Mouse (Mus musculus) E14TG2a.4 (cell line): ENCODE data around the gene Fuca2.
A peak's percentile ranks its signal among the peaks of the same experiment; 100 is the strongest.
"Not testable (repeated sequence)": the region's sequence is repeated elsewhere in the genome, so short reads cannot be mapped to it uniquely, and the experiment has no call there.

ENCODE experiments used
- H3K27me3 ChIP-seq: 2 replicates; pipeline ENCODE4 v1.6.1; 2014; ENCODE audit warnings: low read length, control low read depth; ENCODE audit not compliant: insufficient read depth
- H3K36me3 ChIP-seq: 2 replicates; pipeline ENCODE4 v1.6.1; 2014; ENCODE audit warnings: low read length, control low read depth; ENCODE audit not compliant: insufficient read depth
- H3K4me1 ChIP-seq: replicated peaks from 2 replicates; pipeline ENCODE4 v1.6.1; 2014; ENCODE audit warnings: low read depth, low read length, control low read depth
- H3K4me3 ChIP-seq: replicated peaks from 2 replicates; pipeline ENCODE4 v1.5.1; 2014; ENCODE audit warnings: mild to moderate bottlenecking, low read length
- H3K9me3 ChIP-seq: 2 replicates; pipeline ENCODE4 v1.6.1; 2014; ENCODE audit warnings: low read length, control low read depth
- CTCF ChIP-seq: conservative IDR thresholded peaks from 2 replicates; pipeline ENCODE4 v1.5.1; 2014; ENCODE audit warnings: low read length
- NANOG ChIP-seq: IDR thresholded peaks from 2 replicates; pipeline ENCODE4 v1.6.1; 2014; ENCODE audit warnings: borderline replicate concordance, low read length, mixed read lengths
- POU5F1 ChIP-seq: IDR thresholded peaks from 2 replicates; pipeline ENCODE4 v1.6.1; 2014; ENCODE audit warnings: low read length, borderline replicate concordance

The Fuca2 gene

DNA sequence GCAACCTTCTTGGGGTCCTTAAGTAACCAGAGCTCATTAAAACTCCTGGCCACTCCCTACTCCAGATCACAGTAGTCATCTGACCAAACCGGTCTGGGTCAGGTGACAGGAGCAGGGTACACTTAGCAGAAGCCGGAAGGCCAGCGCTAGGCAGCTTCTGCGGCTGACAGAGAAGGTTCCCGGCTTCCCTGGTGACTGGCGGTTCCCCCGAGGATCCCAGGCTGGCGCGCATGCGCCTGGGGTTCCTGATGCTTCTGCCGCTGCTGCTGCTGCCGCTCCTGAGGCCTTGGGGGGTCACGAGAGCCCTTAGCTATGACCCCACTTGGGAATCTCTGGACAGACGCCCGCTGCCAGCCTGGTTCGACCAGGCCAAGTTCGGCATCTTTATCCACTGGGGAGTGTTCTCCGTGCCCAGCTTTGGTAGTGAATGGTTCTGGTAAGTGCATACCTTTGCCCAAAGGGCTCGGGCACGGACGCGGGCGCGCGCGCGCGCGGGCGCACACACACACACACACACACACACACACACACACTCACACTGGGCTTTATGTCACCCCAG, 1.7 kb downstream of the Fuca2 start:
- TF ChIP-seq CTCF: no peak
- peak overlapping the region; percentile 78 for H3K4me3 ChIP-seq
- H3K9me3 ChIP-seq: no peaks in the 10 kb centered on the region
- peaks cover 14% of the 10 kb centered on the region for H3K27me3 ChIP-seq
- H3K36me3 ChIP-seq: no peaks in the 10 kb centered on the region
- peaks cover 8% of the 10 kb centered on the region for H3K4me1 ChIP-seq

DNA sequence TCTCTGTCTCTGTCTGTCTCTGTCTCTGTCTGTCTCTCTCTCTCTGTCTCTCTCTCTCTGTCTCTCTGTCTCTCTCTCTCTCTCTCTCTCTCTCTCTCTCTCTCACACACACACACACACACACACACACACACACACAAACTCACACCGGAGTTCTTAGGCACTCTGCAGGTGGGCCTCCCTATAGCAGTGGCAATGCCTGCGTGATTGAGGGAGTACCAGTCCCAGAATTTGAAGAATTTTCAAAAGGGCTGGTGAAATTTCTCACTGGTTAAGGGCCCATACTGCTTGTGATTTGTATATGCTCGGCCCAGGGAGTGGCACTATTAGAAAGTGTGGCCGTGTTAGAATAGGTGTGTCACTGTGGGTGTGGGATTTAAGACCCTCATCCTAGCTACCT, 2.2 kb downstream of the Fuca2 start:
- not testable (repeated sequence) for H3K4me1 ChIP-seq

DNA sequence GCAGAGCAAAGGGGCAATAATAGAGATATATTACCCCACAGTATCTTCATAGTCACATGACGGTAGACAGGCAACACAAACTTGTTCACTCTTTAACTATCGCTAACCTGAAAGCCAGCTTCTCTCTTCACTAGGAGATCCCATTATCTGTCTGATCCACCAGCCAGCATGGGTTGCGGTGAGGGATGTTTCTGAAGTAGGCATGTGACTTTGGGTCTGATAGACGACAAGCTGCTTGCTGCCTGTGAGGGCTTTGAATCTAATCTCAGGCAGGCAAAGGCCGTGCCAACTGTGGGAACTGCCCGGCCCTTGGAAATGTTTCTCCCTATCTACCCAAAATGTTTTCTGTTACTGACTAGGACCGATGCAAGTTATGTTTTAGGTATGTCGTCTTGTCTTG, 3.0 kb downstream of the Fuca2 start:
- Histone ChIP-seq H3K4me3 (no peak overlapping the region), H3K36me3 (no peaks in the 10 kb centered on the region), H3K27me3 (peaks cover 14% of the 10 kb centered on the region), H3K4me1 (peaks cover 8% of the 10 kb centered on the region), H3K9me3 (no peaks in the 10 kb centered on the region)
- TF ChIP-seq NANOG (no peak), CTCF (no peak), POU5F1 (no peak)

More for the DNA sequence above, 2.2 kb downstream of the Fuca2 start:
- peak overlapping the region; percentile 78 for H3K4me3 ChIP-seq
- H3K9me3 ChIP-seq, H3K36me3 ChIP-seq: not testable (repeated sequence)
- peaks cover 14% of the 10 kb centered on the region for H3K27me3 ChIP-seq

DNA sequence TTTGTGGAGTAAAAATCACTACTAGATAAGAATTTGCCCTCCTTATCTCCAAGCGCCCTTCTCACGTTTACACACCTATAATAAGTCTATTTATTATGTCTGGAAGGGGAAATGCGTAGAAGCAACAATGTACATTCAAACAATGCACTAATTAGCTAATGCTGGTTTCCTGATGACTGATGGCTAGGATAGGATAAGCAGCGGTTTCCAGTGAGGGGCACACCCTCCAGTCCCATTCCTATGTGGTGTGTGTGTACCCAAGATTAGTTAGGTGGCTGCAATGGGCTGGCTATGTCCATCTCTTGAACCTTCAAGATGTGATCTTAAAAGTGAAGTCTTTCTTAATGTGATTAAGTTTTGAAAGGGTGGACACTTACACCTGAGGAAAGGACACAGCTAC, 22.5 kb downstream of the Fuca2 start:
- no peak overlapping the region for H3K4me3 ChIP-seq
- H3K27me3 ChIP-seq: no peaks in the 10 kb centered on the region
- H3K4me1 ChIP-seq: no peaks in the 10 kb centered on the region
- TF ChIP-seq NANOG: no peak
- no peak for TF ChIP-seq POU5F1
- no peak for TF ChIP-seq CTCF
- H3K9me3 ChIP-seq: no peaks in the 10 kb centered on the region
- H3K36me3 ChIP-seq: peaks cover 2% of the 10 kb centered on the region; the same call in 1 of the 2 replicates

DNA sequence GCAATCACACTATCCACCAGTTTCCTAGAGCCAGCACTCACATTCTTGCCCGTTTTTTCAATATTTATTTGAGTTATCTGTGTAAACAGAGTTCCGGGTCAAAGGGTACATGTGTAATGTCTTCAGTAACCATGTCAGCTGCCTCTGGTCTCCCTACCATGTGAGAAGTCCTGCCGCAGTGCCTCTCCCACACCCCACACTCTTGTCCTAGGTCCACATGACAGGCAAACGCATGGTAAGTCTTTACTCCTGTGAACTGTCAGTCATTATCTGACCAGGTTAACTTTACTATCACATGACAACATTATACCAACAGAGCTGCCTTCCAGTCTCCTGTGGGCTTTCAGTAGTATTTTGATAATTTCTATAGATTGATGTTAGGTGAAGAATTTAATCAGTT, 28.8 kb downstream of the Fuca2 start:
- no peak for TF ChIP-seq NANOG
- no peak for TF ChIP-seq CTCF
- TF ChIP-seq POU5F1: no peak
- Histone ChIP-seq H3K4me1 (no peaks in the 10 kb centered on the region), H3K4me3 (no peak overlapping the region), H3K9me3 (no peaks in the 10 kb centered on the region), H3K36me3 (peaks cover 11% of the 10 kb centered on the region), H3K27me3 (no peaks in the 10 kb centered on the region)

DNA sequence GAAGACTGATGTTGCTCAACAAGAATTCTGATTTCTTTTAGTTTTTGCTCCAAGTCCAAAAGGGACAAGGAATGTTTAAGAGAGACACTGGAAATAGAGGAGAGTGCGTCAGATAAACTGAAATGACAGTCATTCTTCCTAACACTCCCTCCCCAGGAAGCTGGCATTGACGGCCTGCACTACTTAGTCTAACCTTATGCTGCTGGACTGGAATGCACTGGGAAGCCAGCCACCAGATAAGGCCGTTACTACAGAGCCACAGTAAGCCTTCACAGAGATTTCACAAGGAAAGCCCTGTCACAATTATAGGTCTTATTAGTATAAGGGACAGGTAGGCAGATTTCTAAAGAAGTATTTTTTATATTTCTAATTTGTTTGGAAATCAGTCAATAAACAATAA, 35.4 kb downstream of the Fuca2 start:
- Histone ChIP-seq H3K4me3 (no peak overlapping the region), H3K9me3 (no peaks in the 10 kb centered on the region), H3K36me3 (peaks cover 24% of the 10 kb centered on the region), H3K4me1 (no peaks in the 10 kb centered on the region), H3K27me3 (no peaks in the 10 kb centered on the region)
- TF ChIP-seq NANOG: no peak
- TF ChIP-seq CTCF: no peak
- no peak for TF ChIP-seq POU5F1

DNA sequence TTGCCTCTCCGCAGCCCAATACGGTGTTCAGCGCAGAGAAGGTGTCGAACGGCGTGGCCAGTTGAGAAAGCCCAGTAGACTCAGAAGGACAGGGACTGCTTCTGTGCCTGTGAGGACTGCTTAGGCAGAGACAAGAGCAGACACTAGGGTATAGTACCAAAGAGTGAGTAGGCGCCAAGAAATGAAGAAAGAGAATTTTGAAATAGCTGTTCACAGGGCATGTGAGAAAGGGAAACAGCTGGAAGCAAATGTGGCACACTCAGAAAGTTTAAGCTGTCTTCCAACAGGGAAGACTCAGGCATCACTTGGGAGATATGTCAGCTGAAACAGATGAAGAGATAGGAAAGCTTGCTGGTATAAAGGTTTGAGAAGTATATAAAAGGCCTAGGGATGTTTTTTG, 37.4 kb downstream of the Fuca2 start:
- TF ChIP-seq NANOG (no peak), POU5F1 (no peak), CTCF (no peak)
- no peaks in the 10 kb centered on the region for H3K4me1 ChIP-seq

DNA sequence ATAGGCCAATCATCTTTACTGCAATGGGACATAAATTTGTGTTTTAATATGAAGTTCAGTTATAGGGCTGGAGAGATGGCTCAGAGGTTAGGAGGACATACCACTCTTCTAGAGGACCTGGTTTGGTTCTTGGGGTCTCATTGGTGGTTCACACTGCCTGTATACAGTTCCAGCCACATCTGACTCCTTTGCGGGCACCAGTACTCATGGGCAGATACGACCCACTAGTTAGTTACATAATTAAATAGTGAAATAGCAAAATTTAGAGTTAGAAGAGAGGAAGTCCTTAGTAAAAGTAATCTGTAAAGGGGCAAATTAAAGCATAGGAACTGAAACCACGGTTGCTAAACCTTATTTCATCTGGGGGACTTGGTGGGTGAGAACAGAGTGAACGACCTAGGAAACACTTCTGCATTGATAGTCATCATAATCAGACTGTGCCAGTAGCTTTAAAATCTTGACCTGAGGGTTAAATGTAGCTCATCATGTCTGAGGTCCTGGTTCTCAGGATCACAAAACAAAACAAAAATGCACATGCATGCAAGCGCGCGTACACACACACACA, 40.5 kb downstream of the Fuca2 start:
- Histone ChIP-seq H3K9me3 (no peaks in the 10 kb centered on the region), H3K4me1 (no peaks in the 10 kb centered on the region), H3K36me3 (peaks cover 21% of the 10 kb centered on the region), H3K27me3 (no peaks in the 10 kb centered on the region), H3K4me3 (no peak overlapping the region)
- TF ChIP-seq CTCF: no peak
- TF ChIP-seq NANOG: no peak
- TF ChIP-seq POU5F1: no peak

More for the DNA sequence above, 37.4 kb downstream of the Fuca2 start:
- no peak overlapping the region for H3K4me3 ChIP-seq
- H3K9me3 ChIP-seq: no peaks in the 10 kb centered on the region
- H3K36me3 ChIP-seq: peaks cover 24% of the 10 kb centered on the region
- H3K27me3 ChIP-seq: no peaks in the 10 kb centered on the region

DNA sequence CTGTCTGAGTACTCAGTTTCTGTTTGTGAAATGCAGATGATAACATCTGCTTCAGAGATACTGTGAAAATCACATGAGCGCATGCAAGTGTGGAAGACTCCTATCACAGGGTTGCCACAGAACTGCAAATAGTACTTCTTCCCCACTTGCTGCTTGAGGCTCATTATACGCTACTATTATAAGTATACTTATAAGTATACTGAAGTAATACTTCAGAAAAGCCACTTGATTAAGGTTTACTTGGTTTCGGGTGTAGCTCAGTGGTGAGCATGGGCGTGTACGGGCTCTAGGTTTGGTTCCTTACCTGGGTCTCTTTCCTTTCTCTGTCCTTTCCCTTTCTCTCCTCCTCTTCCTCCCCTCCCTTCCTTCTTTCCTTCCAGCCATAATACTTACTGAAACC, 42.4 kb downstream of the Fuca2 start:
- Histone ChIP-seq H3K27me3 (no peaks in the 10 kb centered on the region), H3K36me3 (peaks cover 22% of the 10 kb centered on the region), H3K9me3 (no peaks in the 10 kb centered on the region), H3K4me3 (no peak overlapping the region), H3K4me1 (no peaks in the 10 kb centered on the region)
- no peak for TF ChIP-seq CTCF
- no peak for TF ChIP-seq POU5F1
- no peak for TF ChIP-seq NANOG
